8 mouse cellular contexts compared by ENCODE assay signal in the genomic region with DNA sequence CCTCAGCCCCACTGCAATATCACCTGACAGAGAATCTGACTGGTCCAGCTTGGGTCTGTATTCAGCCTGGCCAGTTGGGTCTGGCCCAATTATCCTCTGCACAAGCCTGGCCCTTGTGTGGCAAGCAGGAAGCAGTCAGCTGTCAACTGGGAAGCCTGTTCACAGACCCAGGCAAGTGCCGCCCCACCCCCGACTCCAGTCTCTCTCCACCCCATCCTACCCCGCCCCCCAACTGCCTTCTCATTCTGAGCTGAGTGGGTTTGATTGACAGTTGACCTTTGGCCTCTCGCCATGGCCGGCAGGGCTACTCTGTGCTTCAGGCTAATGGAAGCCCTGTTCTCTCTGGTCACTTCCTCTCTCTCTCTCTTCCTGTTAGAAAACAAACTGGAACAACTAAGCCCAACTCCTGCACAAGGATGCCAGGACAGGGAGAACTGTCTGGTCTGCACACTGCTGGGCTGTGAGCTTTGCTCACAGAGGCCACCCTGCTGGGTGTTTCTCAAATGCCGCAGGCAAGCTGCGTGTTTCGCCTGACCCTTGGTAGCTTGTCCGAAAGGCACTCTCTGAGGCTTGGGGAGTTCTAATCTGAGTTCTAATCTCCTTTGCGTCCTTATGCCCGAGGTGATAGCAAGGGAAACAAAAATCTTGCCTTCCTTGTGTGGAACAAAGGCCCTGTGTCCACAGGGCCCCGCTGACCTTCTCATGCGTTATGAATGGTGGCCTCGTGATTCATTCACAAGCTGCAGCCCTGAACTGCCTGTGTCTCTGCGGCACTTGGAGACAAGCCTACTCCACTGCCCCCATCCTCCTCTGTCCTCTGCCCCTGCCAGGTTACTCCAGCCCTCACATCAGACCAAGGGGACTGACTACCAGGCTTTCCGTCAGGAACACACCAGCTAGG. TPM values are rescaled to one million over a fixed set of nuclear protein-coding genes. Genes with fewer than 3 reads are reported as not detected.
DNase-seq lines count a peak whose midpoint lies in the region; ATAC-seq and TF ChIP-seq lines count a peak whose summit lies in the region.

No protein-coding gene starts in this region.

- peak; percentile 50 for DNase-seq in right cerebral cortex, adult 18-20 months
- DNase-seq in right cerebral cortex, postnatal 36 days (ENCODE audit: low spot score in 2 of 2): no peak
- peak; percentile 70 for DNase-seq in embryonic facial prominence, embryonic 14.5 days (ENCODE audit: low spot score)
- DNase-seq in liver, postnatal 0 days: peak; percentile 77
- no peak for DNase-seq in frontal cortex, postnatal 36 days (ENCODE audit: low spot score in 2 of 2)
- DNase-seq in spleen, adult 18-20 months: no peak

- no peaks in the 10 kb centered on the region for H3K36me3 ChIP-seq in embryonic facial prominence, embryonic 14.5 days (ENCODE audit: control insufficient read depth, insufficient read depth, low read length)
- H3K36me3 ChIP-seq in intestine, embryonic 15.5 days: no peaks in the 10 kb centered on the region
- no peaks in the 10 kb centered on the region for H3K36me3 ChIP-seq in liver, postnatal 0 days (replicated peaks; ENCODE audit: insufficient read depth, low read length)
- no peaks in the 10 kb centered on the region for H3K36me3 ChIP-seq in neural tube, embryonic 14.5 days (ENCODE audit: control insufficient read depth, insufficient read depth, low read length)

- WGBS in embryonic facial prominence, embryonic 14.5 days: 27% methylated on average over 16 of the region's 16 CpGs
- WGBS in intestine, embryonic 15.5 days: 30% methylated on average over 16 of the region's 16 CpGs
- WGBS in liver, postnatal 0 days (ENCODE audit: insufficient replicate concordance): 38% methylated on average over 16 of the region's 16 CpGs
- 12% methylated on average over 16 of the region's 16 CpGs for WGBS in neural tube, embryonic 14.5 days

- H3K4me1 ChIP-seq in embryonic facial prominence, embryonic 14.5 days (ENCODE audit: control insufficient read depth, insufficient read depth, low read length): no peaks in the 10 kb centered on the region; the same call in 1 of the 2 replicates
- peaks cover 25% of the 10 kb centered on the region for H3K4me1 ChIP-seq in intestine, embryonic 15.5 days (replicated peaks)
- peaks cover 14% of the 10 kb centered on the region for H3K4me1 ChIP-seq in liver, postnatal 0 days (ENCODE audit: insufficient read depth)
- H3K4me1 ChIP-seq in neural tube, embryonic 14.5 days (ENCODE audit: control insufficient read depth, insufficient read depth, low read length): peaks cover 8% of the 10 kb centered on the region; the same call in 1 of the 2 replicates

- ATAC-seq in embryonic facial prominence, embryonic 14.5 days (ENCODE audit: low read depth): peak; percentile 19; the same call in 1 of the 2 replicates
- peak; percentile 44 for ATAC-seq in intestine, embryonic 15.5 days
- ATAC-seq in liver, postnatal 0 days: peak; percentile 81
- ATAC-seq in neural tube, embryonic 14.5 days (ENCODE audit: low read depth): peak; percentile 67; the same call in 1 of the 2 replicates

- no peak for TF ChIP-seq EP300 in liver, postnatal 0 days (IDR thresholded peaks at IDR 0.05; ENCODE audit: low read depth)

- no peak for TF ChIP-seq CTCF in liver, postnatal 0 days (IDR thresholded peaks at IDR 0.05; ENCODE audit: low read depth)

- no peak overlapping the region for H3K4me3 ChIP-seq in embryonic facial prominence, embryonic 14.5 days (ENCODE audit: low read depth, low read length)
- no peak overlapping the region for H3K4me3 ChIP-seq in intestine, embryonic 15.5 days (replicated peaks)
- no peak overlapping the region for H3K4me3 ChIP-seq in liver, postnatal 0 days (ENCODE audit: low read depth, low read length)
- H3K4me3 ChIP-seq in neural tube, embryonic 14.5 days (ENCODE audit: low read depth, low read length): no peak overlapping the region

- H3K27ac ChIP-seq in embryonic facial prominence, embryonic 14.5 days (replicated peaks; ENCODE audit: low read depth, low read length): no peak overlapping the region; the same call in 1 of the 2 replicates
- H3K27ac ChIP-seq in intestine, embryonic 15.5 days: peak overlapping the region; percentile 63
- H3K27ac ChIP-seq in liver, postnatal 0 days (ENCODE audit: low read depth): peak overlapping the region; percentile 67
- peak overlapping the region; percentile 57; the same call in 1 of the 2 replicates for H3K27ac ChIP-seq in neural tube, embryonic 14.5 days (ENCODE audit: low read depth, low read length)

- no peaks in the 10 kb centered on the region for H3K9me3 ChIP-seq in embryonic facial prominence, embryonic 14.5 days (ENCODE audit: control insufficient read depth, low read length)
- no peaks in the 10 kb centered on the region for H3K9me3 ChIP-seq in intestine, embryonic 15.5 days
- H3K9me3 ChIP-seq in liver, postnatal 0 days (ENCODE audit: low read length): no peaks in the 10 kb centered on the region
- H3K9me3 ChIP-seq in neural tube, embryonic 14.5 days (ENCODE audit: control insufficient read depth, low read length): no peaks in the 10 kb centered on the region

- H3K27me3 ChIP-seq in embryonic facial prominence, embryonic 14.5 days (replicated peaks; ENCODE audit: control insufficient read depth, insufficient read depth, low read length): no peaks in the 10 kb centered on the region
- no peaks in the 10 kb centered on the region for H3K27me3 ChIP-seq in intestine, embryonic 15.5 days (replicated peaks)
- no peaks in the 10 kb centered on the region for H3K27me3 ChIP-seq in liver, postnatal 0 days (ENCODE audit: insufficient read depth, low read length)
- H3K27me3 ChIP-seq in neural tube, embryonic 14.5 days (ENCODE audit: control insufficient read depth, insufficient read depth, low read length): no peaks in the 10 kb centered on the region

- no peak overlapping the region for H3K9ac ChIP-seq in embryonic facial prominence, embryonic 14.5 days (ENCODE audit: low read depth, low read length)
- H3K9ac ChIP-seq in intestine, embryonic 15.5 days: no peak overlapping the region
- no peak overlapping the region for H3K9ac ChIP-seq in liver, postnatal 0 days (replicated peaks)
- no peak overlapping the region for H3K9ac ChIP-seq in neural tube, embryonic 14.5 days (replicated peaks; ENCODE audit: low read depth, low read length)

- no peak overlapping the region for H3K4me2 ChIP-seq in embryonic facial prominence, embryonic 14.5 days (ENCODE audit: low read depth, low read length)
- no peak overlapping the region for H3K4me2 ChIP-seq in intestine, embryonic 15.5 days (replicated peaks)
- H3K4me2 ChIP-seq in liver, postnatal 0 days (ENCODE audit: low read depth, low read length): no peak overlapping the region
- no peak overlapping the region for H3K4me2 ChIP-seq in neural tube, embryonic 14.5 days (ENCODE audit: low read depth, low read length)

RNA-seq across cellular contexts. Expression of a gene that starts 13.8 kb away (rescaled TPM):
- 5.4 and 5.5 TPM in 2 replicates for polyA plus RNA-seq in embryonic facial prominence, embryonic 14.5 days (2014; fragmentation: Nextera tagmentation; extraction: Ambion mirVana)
- polyA plus RNA-seq in intestine, embryonic 15.5 days (2015; fragmentation: Nextera tagmentation; extraction: Ambion mirVana): 14.4 and 15.3 TPM in 2 replicates
- 4.3 and 4.6 TPM in 2 replicates for polyA plus RNA-seq in liver, postnatal 0 days (2015; fragmentation: Nextera tagmentation; extraction: Ambion mirVana)
- polyA plus RNA-seq in neural tube, embryonic 14.5 days (2014; fragmentation: Nextera tagmentation; extraction: Ambion mirVana): 8.1 and 8.9 TPM in 2 replicates

RNA-seq across cellular contexts. Expression of a gene that starts 48.3 kb away (rescaled TPM):
- polyA plus RNA-seq in embryonic facial prominence, embryonic 14.5 days (2014; fragmentation: Nextera tagmentation; extraction: Ambion mirVana): 255 and 299 TPM in 2 replicates
- 152 and 167 TPM in 2 replicates for polyA plus RNA-seq in intestine, embryonic 15.5 days (2015; fragmentation: Nextera tagmentation; extraction: Ambion mirVana)
- polyA plus RNA-seq in liver, postnatal 0 days (2015; fragmentation: Nextera tagmentation; extraction: Ambion mirVana): 28.5 and 28.8 TPM in 2 replicates
- 228 and 232 TPM in 2 replicates for polyA plus RNA-seq in neural tube, embryonic 14.5 days (2014; fragmentation: Nextera tagmentation; extraction: Ambion mirVana)

Comparison
In these comparisons a context has a peak if more than half of its experiments do, and no peak if none do; other contexts are left out.
1. DNase-seq: peak in right cerebral cortex, adult 18-20 months (single experiment), embryonic facial prominence, embryonic 14.5 days (single experiment) and liver, postnatal 0 days (single experiment); none in right cerebral cortex, postnatal 36 days (0 of 2), frontal cortex, postnatal 36 days (0 of 2) and spleen, adult 18-20 months (0 of 2).
2. ATAC-seq: peak in every context shown above with its lines; median percentile 81 in liver, postnatal 0 days; 67 in neural tube, embryonic 14.5 days; 44 in intestine, embryonic 15.5 days; 19 in embryonic facial prominence, embryonic 14.5 days.